In genomic region chr10:5445313-5445712, GRCm38 (mm10) we compare ENCODE assay signal across 35 mouse cellular contexts.
"Had no signal": no experiment of that assay in that cellular context is flagged by ENCODE, and none has a peak within 500 bp of the region (broad histone marks: within the 10 kb centered on the region; RNA-seq: fewer than 3 reads in every experiment).

No protein-coding gene starts in this region.

- DNase-seq: heart, postnatal 10 days; heart, postnatal 14 days; heart, postnatal 36 days; heart, postnatal 4 days; kidney, adult 11 months; kidney, adult 18-20 months; kidney, adult 2 months; kidney, adult 8-10 months; kidney, adult 9 months; kidney, postnatal 10 days; kidney, postnatal 14 days; kidney, postnatal 25 days; kidney, postnatal 36 days; kidney, postnatal 4 days; layer of hippocampus, adult 9-11 months; layer of hippocampus, postnatal 36 days had no signal

- H3K27ac ChIP-seq: heart, embryonic 10.5 days; heart, embryonic 13.5 days; heart, embryonic 15.5 days; hindbrain, embryonic 10.5 days; hindbrain, embryonic 12.5 days; hindbrain, embryonic 14.5 days; hindbrain, embryonic 15.5 days; hindbrain, postnatal 0 days; intestine, embryonic 15.5 days; kidney, embryonic 15.5 days; kidney, postnatal 0 days; layer of hippocampus, adult 2 months; left cerebral cortex, adult 2 months had no signal

- H3K4me2 ChIP-seq: heart, embryonic 11.5 days; heart, embryonic 12.5 days; heart, embryonic 13.5 days; heart, embryonic 15.5 days; hindbrain, embryonic 12.5 days; hindbrain, embryonic 14.5 days; hindbrain, embryonic 15.5 days; intestine, embryonic 15.5 days; kidney, embryonic 15.5 days had no signal

- H3K4me3 ChIP-seq: heart, embryonic 10.5 days; heart, embryonic 12.5 days; heart, embryonic 13.5 days; heart, embryonic 15.5 days; hindbrain, embryonic 10.5 days; hindbrain, embryonic 12.5 days; hindbrain, embryonic 15.5 days; intestine, embryonic 15.5 days; kidney, embryonic 15.5 days; layer of hippocampus, adult 2 months; left cerebral cortex, adult 2 months had no signal

- H3K9ac ChIP-seq: heart, embryonic 12.5 days; heart, embryonic 13.5 days; heart, embryonic 15.5 days; hindbrain, embryonic 12.5 days; hindbrain, embryonic 14.5 days; hindbrain, embryonic 15.5 days; intestine, embryonic 15.5 days; kidney, embryonic 15.5 days had no signal

- H3K27me3 ChIP-seq: heart, embryonic 12.5 days; heart, embryonic 13.5 days; heart, embryonic 15.5 days; hindbrain, embryonic 12.5 days; hindbrain, embryonic 15.5 days; intestine, embryonic 15.5 days; kidney, embryonic 15.5 days had no signal

- ATAC-seq: hindbrain, embryonic 16.5 days; hindbrain, postnatal 0 days; inflammation-experienced regulatory T-cells, adult 6 months; intestine, embryonic 15.5 days; intestine, embryonic 16.5 days; intestine, postnatal 0 days had no signal

- H3K9me3 ChIP-seq: heart, embryonic 10.5 days; heart, embryonic 12.5 days; heart, embryonic 13.5 days; heart, embryonic 15.5 days; hindbrain, embryonic 10.5 days; hindbrain, embryonic 12.5 days; hindbrain, embryonic 15.5 days; intestine, embryonic 15.5 days; kidney, embryonic 15.5 days had no signal

- H3K36me3 ChIP-seq: heart, embryonic 10.5 days; heart, embryonic 12.5 days; heart, embryonic 13.5 days; heart, embryonic 15.5 days; hindbrain, embryonic 10.5 days; hindbrain, embryonic 12.5 days; hindbrain, embryonic 15.5 days; intestine, embryonic 15.5 days; kidney, embryonic 15.5 days had no signal

- H3K4me1 ChIP-seq: heart, embryonic 10.5 days; heart, embryonic 12.5 days; heart, embryonic 13.5 days; heart, embryonic 15.5 days; hindbrain, embryonic 10.5 days; hindbrain, embryonic 12.5 days; hindbrain, embryonic 15.5 days; intestine, embryonic 15.5 days; kidney, embryonic 15.5 days had no signal
